Mouse (Mus musculus) myocyte (in vitro differentiated cells): ENCODE measurements around the gene Pus7. TPM values are rescaled to one million over a fixed set of nuclear protein-coding genes. Genes with fewer than 3 reads are reported as not detected.

ENCODE experiments used
- H3K27me3 ChIP-seq: one replicate; pipeline ENCODE4 v1.6.1; 2011; ENCODE audit not compliant: control insufficient read depth, insufficient read depth, insufficient read length
- H3K36me3 ChIP-seq: one replicate; pipeline ENCODE4 v1.6.1; 2011; ENCODE audit not compliant: control insufficient read depth, insufficient read depth
- H3K4me2 ChIP-seq: one replicate; pipeline ENCODE4 v1.6.1; 2011; ENCODE audit warnings: low read depth, control low read depth
- H3K4me3 ChIP-seq: one replicate; pipeline ENCODE4 v1.5.1; 2011; ENCODE audit warnings: mild to moderate bottlenecking, control low read depth, moderate library complexity
- H3K79me2 ChIP-seq: one replicate; pipeline ENCODE4 v1.6.1; 2011; ENCODE audit not compliant: control insufficient read depth, insufficient read depth
- H3ac ChIP-seq: one replicate; pipeline ENCODE4 v1.6.1; 2011; ENCODE audit not compliant: control insufficient read depth, insufficient read length
- E2F4 ChIP-seq: IDR thresholded peaks from one replicate; pipeline ENCODE4 v1.6.1; 2011; ENCODE audit warnings: mild to moderate bottlenecking, control low read depth, moderate library complexity; ENCODE audit not compliant: insufficient read depth
- MAX ChIP-seq: IDR thresholded peaks from one replicate; pipeline ENCODE4 v1.6.1; 2011; ENCODE audit warnings: low read depth, mild to moderate bottlenecking, control low read depth
- MYOD1 ChIP-seq, 3 experiments: IDR thresholded peaks; one replicate each; pipeline ENCODE4 v1.6.1; 2011; ENCODE audit warnings: control low read depth in 2 of 3, low read depth in 2 of 3, mild to moderate bottlenecking in 2 of 3, moderate library complexity in 1 of 3; ENCODE audit not compliant: insufficient read length in 2 of 3, control insufficient read depth in 1 of 3
- MYOG ChIP-seq, 3 experiments: IDR thresholded peaks; one replicate each; pipeline ENCODE4 v1.6.1; 2011; ENCODE audit warnings: control low read depth in 2 of 3, low read depth in 2 of 3, mild to moderate bottlenecking in 2 of 3; ENCODE audit not compliant: insufficient read length in 2 of 3, control insufficient read depth in 1 of 3, insufficient read depth in 1 of 3
- POLR2A ChIP-seq: IDR thresholded peaks from one replicate; pipeline ENCODE4 v1.6.1; 2011; ENCODE audit warnings: low read depth, mild to moderate bottlenecking, control low read depth, moderate library complexity; ENCODE audit not compliant: insufficient read length
- POLR2AphosphoS2 ChIP-seq: IDR thresholded peaks from one replicate; pipeline ENCODE4 v1.6.1; 2011; ENCODE audit warnings: low read depth, control low read depth; ENCODE audit not compliant: insufficient read length
- REST ChIP-seq: IDR thresholded peaks from one replicate; pipeline ENCODE4 v1.6.1; 2011; ENCODE audit warnings: mild to moderate bottlenecking, control low read depth, moderate library complexity; ENCODE audit not compliant: insufficient read depth, insufficient read length
- SRF ChIP-seq: IDR thresholded peaks from one replicate; pipeline ENCODE4 v1.6.1; 2011; ENCODE audit warnings: low read depth; ENCODE audit not compliant: control insufficient read depth, insufficient read length
- TCF12 ChIP-seq: IDR thresholded peaks from one replicate; pipeline ENCODE4 v1.6.1; 2011; ENCODE audit warnings: mild to moderate bottlenecking, control low read depth; ENCODE audit not compliant: poor library complexity, insufficient read depth, severe bottlenecking
- TCF3 ChIP-seq: IDR thresholded peaks from one replicate; pipeline ENCODE4 v1.6.1; 2011; ENCODE audit warnings: low read depth, control low read depth; ENCODE audit not compliant: insufficient read length
- USF1 ChIP-seq: IDR thresholded peaks from one replicate; pipeline ENCODE4 v1.6.1; 2011; ENCODE audit warnings: low read depth, mild to moderate bottlenecking, control low read depth, moderate library complexity
- polyA plus RNA-seq: library from polyadenylated mRNA; unstranded; fragments of >200 nt; fragmentation: generic; extraction: Trizol; gene quantifications from one replicate; pipeline ENCODE4 v1.2.1, GENCODE M21; 2012; ENCODE audit warnings: missing spikeins

The Pus7 gene
- polyA plus RNA-seq, result 9.7 TPM

DNA sequence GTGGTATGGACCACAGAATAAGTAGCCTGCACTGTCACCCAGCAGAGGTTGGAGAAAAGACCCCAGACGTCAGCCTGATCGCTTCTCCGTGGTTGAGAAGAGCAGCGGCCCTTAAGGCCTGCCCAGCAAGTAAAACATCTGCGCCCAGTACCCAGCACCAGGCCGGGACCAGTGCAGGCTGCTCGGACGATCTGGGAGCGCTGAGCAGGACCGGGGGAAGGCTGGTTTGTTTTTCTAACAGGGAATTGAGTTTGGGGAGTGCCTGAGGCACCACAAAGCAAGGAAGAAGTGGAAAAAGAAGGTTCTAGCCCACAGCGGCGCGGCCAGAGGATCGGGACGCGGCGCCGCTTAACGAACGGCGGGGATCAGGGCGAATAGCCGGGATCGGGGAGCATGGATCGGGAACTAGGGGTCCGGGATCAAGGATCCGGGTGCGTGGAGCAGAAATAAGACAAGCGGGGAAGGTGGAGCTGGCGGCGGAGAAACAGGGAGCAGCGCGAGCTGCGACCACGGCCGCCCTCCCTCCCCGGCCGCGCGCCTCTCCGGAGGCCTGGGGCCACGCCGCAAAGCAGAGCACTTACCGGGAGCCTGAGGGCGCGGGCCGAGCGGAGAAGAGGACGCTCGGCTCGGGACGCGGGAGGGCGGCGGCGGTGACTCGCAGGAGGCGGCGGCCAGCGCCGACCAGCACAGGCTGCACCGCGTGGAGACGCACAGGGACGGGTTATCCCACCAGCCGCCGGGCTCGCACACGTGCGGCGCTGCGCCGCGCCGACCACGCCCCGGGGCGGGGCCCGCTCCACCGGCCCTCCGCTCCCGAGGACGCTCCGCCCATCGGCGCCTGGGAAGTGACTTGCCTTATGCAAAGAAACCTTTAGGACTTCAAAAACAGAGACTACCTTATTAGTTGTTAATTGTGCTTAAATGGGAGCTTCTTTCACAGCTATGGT lies at the start of gene Pus7:
TSS of gene Pus7 (minus strand) at position 781 of the 947 bp plus-strand sequence.
- no peaks in the 10 kb centered on the region for H3K36me3 ChIP-seq
- TF ChIP-seq POLR2AphosphoS2, result peak; percentile 96
- peak in 2 of 3 experiments; percentile 11 to 46 for TF ChIP-seq MYOG (IDR thresholded peaks at IDR 0.05; ENCODE audit: control insufficient read depth in 1 of 3, insufficient read depth in 1 of 3, insufficient read length in 2 of 3, low read depth in 2 of 3)
- TF ChIP-seq MYOD1 (IDR thresholded peaks at IDR 0.05; ENCODE audit: control insufficient read depth in 1 of 3, insufficient read length in 2 of 3, low read depth in 2 of 3), result peak in 1 of 3 experiments; percentile 39
- TF ChIP-seq TCF3, result no peak
- peak; percentile 98 for TF ChIP-seq POLR2A

DNA sequence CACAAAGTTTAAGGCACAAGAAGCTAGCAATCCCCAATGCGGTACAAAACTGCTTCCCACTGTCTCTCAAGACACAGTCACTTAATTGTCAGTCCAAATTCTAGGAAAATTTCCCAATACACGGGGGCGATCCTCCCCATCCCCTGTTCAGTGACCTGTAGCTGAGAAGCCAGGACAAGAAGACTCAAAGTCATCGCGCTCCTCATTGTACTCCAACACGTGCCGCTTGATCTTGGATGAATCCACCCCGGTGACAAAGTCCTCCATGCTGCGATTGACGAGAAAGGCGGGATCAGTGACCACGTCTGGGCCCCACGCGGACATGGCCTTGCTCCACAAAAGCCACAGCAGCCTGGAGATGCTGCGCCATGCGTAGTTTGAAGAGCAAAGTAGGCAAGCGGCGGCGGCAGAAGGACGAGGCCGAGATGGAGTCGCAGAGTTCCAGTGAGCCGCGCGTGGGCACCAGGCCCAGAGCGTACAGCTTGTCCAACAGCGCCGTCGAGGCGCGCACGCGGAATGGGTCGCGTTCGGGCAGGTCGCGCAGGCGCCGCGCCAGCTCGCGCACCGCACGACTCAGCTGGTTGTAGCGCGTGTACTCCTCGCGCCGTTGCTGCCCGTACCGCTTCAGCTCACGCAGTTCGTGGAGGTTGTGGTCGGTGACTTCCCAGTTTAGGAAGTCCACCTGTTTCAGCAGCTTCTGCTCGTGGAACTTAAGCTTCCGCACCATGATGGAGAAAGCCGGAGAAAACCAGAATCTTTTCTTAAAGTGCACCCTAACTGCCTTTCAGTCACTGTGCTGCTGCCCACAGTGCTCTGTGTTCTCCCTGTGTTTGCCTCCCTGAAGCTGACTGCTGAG lies 47.6 kb upstream of the Pus7 start:
- Histone ChIP-seq H3ac (no peak overlapping the region), H3K36me3 (no peaks in the 10 kb centered on the region), H3K27me3 (peaks cover 25% of the 10 kb centered on the region), H3K4me2 (no peak overlapping the region), H3K79me2 (no peaks in the 10 kb centered on the region), H3K4me3 (no peak overlapping the region)
- TF ChIP-seq TCF12 (no peak), USF1 (no peak), E2F4 (no peak), REST (no peak), TCF3 (no peak)

More for the DNA sequence above, at the start of gene Pus7:
- Histone ChIP-seq H3K4me3 (peak within 1 kb of the TSS; percentile 67), H3K4me2 (peak within 1 kb of the TSS; percentile 93), H3K27me3 (no peaks in the 10 kb centered on the region), H3ac (peak within 1 kb of the TSS; percentile 92), H3K79me2 (peaks cover 44% of the 10 kb centered on the region)

DNA sequence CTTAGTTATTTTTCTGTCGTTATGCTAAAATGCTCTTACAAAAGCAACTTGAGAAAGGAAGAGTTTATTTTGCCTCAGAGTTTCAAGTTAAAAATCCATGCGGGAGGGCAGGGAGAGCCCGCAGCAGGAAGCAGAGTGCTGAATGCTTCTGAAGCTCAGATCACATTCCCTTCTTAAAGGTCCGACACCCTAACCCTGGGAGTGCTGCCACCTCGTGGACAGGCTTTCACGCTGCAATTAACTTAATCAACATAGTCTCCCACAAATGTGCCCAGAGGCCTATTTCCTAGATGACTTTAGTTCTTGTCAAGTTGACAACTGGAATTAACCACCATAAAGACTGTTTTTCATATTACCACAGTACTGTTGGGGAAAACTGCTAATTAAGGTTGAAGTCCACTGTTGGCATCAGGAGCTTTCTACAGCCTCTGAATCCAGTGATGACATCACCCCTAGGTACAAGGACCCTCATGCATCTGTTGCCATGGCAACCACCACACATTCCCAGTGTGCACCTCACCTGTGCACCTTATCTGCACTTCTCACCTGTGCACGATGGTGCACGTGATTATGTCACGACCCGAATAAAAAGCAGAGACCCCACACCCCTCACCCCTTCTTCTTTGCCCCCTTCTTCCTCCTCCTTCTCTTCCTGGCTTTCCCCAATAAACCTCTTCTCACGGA lies 43.0 kb upstream of the Pus7 start:
- no peak for TF ChIP-seq SRF
- no peak for TF ChIP-seq MYOG (IDR thresholded peaks at IDR 0.05; ENCODE audit: control insufficient read depth in 1 of 3, insufficient read depth in 1 of 3, insufficient read length in 2 of 3, low read depth in 2 of 3)
- no peak for TF ChIP-seq REST
- Histone ChIP-seq H3K27me3 (peaks cover 21% of the 10 kb centered on the region), H3K79me2 (no peaks in the 10 kb centered on the region), H3ac (no peak overlapping the region), H3K36me3 (no peaks in the 10 kb centered on the region), H3K4me3 (no peak overlapping the region), H3K4me2 (no peak overlapping the region)

DNA sequence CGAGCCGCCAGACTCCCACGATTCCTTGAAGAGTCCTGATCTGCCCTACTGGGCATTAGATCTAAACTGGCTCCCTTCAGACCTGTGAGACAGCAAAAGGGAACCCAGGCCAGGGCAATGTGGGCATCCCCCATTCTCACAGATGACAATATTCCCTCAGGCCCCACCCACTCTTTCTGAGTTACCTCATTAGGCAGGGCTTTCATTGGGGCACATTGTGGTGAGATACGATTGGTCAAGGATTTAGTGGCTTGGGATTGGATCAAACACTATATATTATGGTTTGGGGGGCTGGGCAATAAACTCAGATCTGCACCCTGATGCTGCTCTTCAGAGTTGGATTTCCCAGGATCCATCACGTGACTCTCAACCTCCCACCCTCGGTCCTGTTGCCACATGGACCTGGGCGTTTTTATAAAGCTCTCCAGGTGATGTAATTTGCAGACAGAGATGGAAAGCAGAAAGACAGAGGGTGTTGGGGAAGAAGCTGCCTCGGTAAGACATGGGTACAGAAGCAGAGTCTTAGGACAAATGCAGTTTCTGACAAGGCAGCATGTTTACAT lies 40.7 kb upstream of the Pus7 start:
- Histone ChIP-seq H3K4me3 (no peak overlapping the region), H3K4me2 (no peak overlapping the region), H3ac (no peak overlapping the region), H3K27me3 (peaks cover 8% of the 10 kb centered on the region), H3K36me3 (no peaks in the 10 kb centered on the region), H3K79me2 (no peaks in the 10 kb centered on the region)
- TF ChIP-seq TCF3, result no peak
- peak; percentile 55 for TF ChIP-seq USF1
- TF ChIP-seq TCF12, result no peak
- no peak for TF ChIP-seq MYOD1 (IDR thresholded peaks at IDR 0.05; ENCODE audit: control insufficient read depth in 1 of 3, insufficient read length in 2 of 3, low read depth in 2 of 3)
- no peak for TF ChIP-seq SRF

DNA sequence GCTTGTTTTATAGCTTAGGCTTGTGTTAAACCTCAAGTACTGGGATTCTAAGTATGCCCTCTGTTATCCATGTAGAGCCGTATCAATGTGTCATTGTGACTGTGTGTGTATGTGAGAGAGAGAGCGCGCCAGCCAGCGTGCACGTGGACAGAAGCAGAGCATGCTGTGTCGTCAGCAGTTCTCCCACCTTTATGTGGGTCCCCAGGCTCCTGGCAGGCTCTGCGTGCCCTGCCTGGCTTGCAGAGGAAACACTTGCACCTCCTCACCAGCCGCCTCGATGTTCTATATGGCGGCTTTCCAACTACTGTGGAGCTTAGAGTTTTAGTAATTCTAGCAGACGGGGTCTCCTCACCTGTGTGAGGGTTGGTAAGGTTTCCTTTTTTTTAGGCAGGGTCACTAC lies 38.8 kb upstream of the Pus7 start:
- no peak overlapping the region for H3K4me2 ChIP-seq
- no peak overlapping the region for H3ac ChIP-seq
- H3K27me3 ChIP-seq, result no peaks in the 10 kb centered on the region
- no peaks in the 10 kb centered on the region for H3K79me2 ChIP-seq
- H3K4me3 ChIP-seq, result no peak overlapping the region
- no peaks in the 10 kb centered on the region for H3K36me3 ChIP-seq
- TF ChIP-seq MAX (no peak), USF1 (no peak), MYOG (IDR thresholded peaks at IDR 0.05; ENCODE audit: control insufficient read depth in 1 of 3, insufficient read depth in 1 of 3, insufficient read length in 2 of 3, low read depth in 2 of 3) (no peak), TCF3 (no peak), REST (no peak), POLR2AphosphoS2 (peak; percentile 42), TCF12 (no peak)
